Mouse (Mus musculus): ENCODE measurements around the gene Rufy1.

Rufy1 gene

DNA sequence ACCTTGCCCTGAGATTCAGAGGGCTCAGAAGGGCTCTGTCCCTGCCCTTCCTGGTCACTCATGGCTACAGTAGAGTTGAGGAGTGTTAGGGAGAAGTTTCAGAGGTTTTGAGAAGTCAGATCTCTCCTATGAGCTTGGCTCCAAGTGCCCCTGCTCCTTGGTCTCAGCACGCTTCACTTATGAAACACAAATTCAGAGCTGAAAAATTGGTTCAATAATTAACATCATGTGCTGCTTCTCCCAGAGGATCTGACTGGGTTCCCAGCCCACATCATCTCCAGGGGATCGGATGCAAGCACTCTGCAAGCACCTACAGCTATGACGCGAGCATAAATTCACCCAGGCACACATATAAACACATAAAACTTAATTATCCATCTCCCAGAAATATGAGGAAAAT is 4.9 kb downstream of the Rufy1 start:
- DNase-seq (ENCODE audit: inconsistent ontology term), result no peak

DNA sequence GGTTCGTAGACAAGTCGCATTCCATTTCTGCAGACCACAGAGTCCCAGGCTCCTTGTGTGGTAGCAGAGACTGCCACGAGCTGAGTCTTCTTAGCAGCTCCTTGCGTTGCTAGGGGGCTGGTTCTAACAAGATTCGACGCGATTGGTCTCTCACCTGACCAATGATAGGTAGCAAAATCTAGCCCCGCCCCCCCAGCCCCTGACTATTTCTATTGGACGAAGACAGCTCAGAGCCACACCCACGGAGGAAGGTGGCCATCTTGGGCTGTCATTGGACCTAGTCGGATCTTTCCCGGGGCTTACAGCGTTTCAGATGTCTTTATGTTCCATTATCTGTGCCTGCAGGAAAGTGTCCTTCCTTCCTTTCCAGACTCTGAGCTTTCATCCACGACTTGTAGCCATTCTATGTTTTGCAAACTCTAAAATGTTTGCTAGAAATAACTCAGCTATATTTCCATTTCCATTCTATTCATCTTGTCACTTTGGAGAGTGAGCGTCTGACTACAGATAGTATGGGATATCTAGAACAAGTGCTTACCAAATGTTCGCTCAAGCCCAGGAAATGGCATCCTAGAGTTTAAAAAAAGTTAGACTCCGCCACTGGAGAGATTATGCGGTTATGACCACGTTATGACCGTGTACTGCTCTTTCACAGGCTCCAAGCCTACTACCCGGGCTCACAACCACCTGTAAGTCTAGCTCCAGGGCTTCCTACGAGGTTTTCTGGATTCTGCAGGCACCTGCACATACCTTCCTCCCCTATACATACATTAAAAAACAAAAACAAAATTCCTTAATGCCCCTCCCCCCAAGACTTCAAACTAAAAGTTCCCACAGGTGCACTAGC is 8.8 kb downstream of the Rufy1 start:
- DNase-seq (ENCODE audit: inconsistent ontology term), result peak; percentile 88

DNA sequence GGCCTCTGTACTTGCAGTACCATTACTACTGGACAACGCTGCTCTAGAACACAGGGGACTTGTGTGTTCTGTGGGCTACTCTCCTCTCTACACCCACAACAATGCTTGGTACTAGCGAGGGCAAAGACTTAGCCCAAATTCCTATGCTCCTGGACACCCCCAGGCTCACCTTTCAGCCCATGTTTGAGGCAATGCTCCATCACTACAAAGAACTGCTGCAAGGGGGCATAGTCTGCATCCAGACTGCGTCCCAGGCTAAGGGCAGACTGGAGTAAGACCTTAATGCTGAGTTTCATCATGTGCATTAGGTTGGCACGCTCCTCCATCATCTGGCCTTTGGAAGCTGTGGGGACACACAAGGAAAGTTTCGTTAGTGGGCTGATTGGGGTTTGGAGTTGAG is 9.5 kb downstream of the Rufy1 start:
- no peak for DNase-seq (ENCODE audit: inconsistent ontology term)

DNA sequence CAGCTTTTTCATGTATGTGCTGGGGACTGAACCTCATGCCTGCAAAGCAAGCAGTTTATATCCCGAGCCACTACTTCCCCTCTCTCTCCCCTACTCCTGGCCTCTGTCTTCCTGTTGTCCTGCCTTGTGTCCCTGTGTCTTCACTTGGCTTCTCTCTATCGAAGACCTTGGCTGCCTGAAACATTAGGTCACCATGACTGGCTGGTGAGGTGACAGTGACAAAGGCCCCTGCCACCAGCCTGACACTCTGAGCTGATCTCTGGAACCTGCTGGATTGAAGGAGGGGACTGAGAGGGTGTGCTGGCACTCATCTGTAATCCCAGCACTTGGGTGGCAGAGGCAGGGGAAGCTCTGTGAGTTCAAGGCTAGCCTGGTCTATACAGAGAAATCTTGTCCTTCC is 13.1 kb downstream of the Rufy1 start:
- no peak for DNase-seq (ENCODE audit: inconsistent ontology term)

DNA sequence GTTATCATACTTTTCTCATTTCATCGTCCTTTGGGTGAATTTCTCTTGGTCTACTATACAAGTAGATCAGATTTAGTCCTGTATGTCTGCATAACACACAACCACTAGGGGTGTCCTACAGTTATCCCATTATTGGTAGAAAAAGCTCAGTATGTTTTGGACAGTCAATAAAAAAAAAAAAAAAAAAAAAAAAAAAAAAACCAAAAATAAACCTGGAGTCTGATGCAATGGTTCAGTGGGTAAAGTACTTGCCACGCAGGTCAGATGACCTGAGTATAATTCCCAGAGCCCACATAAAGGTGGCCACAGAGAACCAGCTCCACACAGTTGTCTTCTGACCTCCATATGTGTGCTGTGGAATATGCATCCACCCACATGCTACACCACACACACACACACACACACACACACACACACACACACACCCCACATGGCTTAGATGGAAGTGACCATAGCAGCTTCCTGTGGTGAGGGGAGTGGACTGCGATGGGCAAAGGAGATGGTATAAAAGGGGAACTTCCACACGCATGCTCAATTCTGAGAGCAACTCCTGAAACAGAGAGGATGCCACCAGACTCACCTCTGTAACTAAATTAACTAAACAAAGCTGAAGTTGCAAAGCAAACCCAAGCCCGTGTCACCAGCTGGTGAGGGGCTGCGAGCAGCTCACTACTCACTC is 15.2 kb downstream of the Rufy1 start:
- no peak for DNase-seq (ENCODE audit: inconsistent ontology term)

DNA sequence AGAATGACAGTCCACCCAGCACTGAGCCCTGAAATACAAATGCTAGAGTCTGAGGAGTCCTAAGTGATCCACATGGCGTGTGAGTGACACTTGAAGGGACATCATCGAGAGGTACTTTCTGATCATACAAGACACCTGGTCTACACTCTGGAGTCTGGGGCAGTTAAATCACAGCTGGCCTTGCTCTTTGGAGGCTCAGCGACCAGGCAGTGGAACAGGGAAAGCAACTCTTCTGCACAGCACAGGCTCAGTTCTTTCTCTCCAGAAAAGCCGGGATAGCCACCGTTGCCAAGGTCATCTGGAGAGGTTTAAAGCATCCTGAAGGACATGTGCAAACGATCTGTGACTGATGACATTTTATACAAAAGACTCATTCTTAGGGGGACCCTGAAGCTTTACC is 23.7 kb downstream of the Rufy1 start:
- no peak for DNase-seq (ENCODE audit: inconsistent ontology term)

DNA sequence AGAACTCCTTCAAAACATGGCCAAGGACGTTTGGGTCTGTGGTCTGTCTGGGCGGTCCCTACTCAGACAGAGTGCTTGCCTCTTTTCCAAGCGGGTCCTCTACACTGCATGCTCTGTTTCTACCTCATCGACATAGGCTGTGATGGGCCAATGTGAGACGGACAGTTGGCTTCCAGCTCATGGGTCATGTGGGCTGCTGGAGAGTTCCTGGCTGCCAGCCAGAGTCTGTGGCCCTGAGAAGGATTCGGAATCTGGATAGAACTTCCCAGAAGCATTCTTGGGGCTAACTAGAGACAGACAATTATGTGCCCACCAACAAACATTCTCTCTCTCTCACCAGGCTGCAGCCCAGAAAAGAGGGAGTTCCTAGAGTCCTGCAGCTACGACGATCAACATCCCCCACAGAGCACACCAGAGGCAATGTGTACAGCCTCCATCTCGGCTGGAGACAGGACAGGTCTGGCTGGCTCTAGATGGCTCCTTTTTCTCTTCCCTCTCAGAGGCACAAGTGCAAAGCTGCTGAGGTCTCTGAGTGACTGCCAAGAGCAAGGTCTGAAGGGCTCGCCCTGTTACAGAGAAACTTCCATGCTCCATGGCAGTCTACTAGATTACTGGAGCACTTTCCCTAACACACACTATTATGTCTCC is 27.4 kb downstream of the Rufy1 start:
- DNase-seq (ENCODE audit: inconsistent ontology term), result peak; percentile 83

DNA sequence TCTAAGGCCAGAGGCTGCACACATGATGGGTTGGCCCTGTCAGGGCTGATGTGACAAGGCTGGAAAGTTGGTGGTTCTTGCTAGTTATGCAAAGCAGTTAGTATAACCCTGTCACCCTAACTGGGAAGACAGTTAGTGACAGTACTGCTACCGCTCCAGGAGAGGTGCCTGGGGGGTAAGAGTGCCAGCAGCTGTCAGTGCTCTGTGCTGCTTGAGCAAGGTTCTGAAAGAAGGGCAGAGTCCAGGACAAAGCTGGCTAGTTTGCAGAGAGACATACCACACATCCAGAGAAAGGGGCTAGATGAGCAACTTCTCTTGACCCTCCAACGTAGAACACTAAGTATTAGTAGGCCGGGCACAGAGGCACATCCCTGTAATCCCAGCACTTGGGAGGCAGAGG is 28.4 kb downstream of the Rufy1 start:
- no peak for DNase-seq (ENCODE audit: inconsistent ontology term)

DNA sequence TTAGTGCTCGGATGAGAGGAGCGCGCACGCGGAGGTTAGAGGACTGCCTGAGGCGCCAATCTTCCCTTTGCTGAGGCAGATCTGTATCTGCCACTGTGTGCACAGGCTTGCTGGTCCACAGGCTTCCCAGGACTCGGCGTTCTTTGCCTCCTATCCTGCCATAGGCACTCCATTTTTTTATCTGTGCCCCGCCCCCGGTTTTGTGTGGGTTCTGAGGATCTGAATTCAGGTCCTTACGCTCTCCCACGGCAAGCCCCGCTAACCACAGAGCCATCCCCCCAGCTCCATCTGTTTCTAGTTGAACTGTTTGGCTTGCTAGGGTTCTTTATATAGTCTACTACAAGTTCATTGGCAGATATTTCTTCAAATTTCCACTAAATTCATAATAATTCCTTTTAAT is 32.1 kb downstream of the Rufy1 start:
- no peak for DNase-seq (ENCODE audit: inconsistent ontology term)

DNA sequence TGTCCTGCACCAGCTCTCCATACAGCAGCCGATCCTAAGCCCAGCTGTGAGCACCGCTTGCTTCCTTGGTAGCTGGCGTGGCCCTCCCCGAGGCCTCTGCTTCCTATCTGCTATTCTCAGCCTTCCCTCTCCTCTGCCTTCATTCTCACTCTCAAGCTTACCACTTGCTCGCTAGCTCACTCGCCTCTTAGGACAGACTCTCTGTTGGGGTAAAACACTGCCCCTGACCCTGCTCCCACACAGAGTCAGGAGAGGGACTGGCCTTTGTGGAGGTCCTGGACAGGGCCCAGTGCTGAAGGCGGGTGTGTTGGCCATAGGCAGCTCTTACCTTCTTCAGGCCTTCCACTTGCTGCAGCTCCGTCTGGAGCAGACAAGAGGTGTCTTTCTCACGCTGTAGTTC is 33.6 kb downstream of the Rufy1 start:
- DNase-seq (ENCODE audit: inconsistent ontology term), result no peak

DNA sequence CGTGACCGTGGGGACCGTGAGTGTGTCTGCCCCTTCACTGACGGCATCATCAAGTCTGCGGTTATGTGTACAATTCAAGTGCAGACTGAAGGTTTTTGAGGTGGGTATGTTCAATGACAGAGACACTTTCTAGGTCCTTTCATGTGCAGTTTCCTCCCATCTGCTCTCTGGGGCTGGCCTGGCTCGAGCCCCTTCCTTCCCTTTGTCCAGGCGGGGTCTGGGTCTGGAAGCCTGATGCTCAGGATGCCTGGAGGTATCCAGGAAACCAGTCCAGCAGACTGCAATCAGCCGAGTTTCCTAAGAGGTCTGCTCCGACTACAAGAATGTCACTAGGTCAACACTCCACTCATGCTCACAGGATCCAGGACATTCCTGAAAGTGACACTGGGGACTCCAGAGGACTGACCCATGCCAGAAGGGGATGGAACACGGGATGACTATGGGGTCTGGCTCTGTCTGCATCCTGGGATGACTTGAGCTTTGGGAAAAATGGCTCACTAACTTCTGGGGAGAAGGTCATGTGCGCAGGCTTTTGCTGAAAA is 34.1 kb downstream of the Rufy1 start:
- no peak for DNase-seq (ENCODE audit: inconsistent ontology term)

DNA sequence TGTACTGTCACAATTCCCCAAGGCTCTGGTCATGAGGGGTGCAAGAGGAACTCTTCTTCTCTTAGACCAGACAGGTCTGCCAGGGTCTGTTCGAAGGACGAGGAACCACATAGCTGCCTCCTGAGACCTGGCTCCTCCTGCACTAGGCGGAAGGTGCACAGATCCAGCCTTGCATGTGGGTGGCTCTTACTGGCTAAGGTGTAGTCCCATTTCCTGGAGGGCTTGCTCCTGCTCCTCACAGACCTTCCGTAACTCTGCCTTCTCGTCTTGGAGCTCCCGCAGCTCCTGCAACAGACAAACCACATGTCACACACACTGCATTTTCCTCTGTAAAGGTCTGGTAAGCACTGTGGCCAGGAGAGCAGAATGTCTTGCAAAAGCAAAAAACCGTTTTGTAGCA is 36.2 kb downstream of the Rufy1 start:
- DNase-seq (ENCODE audit: inconsistent ontology term), result no peak

DNA sequence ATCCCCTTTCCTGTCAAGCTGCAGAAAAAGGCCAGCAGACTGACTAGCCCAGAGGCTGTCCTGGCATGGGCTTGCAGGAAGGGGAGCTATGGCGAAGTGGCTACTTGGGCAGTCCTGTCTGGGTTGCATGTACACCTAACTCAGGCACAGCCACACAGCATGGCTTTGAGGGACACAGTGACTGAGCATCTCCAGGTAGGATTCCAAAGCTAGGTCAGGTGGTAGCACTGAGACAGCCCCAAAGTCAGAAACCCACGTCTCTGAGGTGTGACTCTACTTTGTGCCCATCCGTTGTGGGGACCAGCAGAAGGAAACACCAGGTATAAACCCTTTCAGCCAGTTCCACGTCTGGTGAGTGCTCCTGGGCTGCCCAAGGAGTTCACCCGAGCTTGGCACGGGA is 37.6 kb downstream of the Rufy1 start:
- DNase-seq (ENCODE audit: inconsistent ontology term), result no peak

DNA sequence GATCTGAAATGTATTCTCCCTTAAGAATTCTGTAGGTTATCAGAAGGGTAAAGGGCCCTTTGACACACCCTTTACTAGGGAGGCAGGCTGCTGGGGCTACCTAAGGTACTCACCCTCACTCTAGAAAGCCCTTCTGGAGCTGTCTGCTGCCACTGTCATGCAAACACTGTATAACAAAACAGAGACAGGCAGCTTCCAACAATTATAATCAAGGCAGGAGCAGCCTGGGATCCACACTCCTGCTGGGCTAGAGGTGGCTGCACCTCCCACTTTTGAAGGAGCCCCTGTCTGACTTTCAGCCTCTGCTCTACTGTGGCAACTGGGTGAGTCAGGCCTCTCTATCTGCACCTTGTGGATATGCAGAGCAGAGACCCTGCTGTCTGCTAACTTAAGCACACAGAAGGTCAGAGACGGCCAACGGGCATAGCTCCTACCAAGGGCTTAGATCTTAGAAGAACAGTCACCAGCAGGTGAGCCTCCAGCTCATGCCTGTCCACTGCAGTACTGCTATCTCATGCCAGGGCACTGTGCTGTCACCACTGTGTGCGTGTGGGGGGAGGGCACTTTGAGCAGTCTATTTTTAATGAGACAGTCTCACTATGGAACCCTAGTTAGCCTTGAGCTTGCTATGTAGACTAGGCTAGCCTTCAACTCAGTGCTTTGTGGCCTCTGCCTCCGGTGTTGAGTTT is 39.5 kb downstream of the Rufy1 start:
- DNase-seq (ENCODE audit: inconsistent ontology term), result no peak

DNA sequence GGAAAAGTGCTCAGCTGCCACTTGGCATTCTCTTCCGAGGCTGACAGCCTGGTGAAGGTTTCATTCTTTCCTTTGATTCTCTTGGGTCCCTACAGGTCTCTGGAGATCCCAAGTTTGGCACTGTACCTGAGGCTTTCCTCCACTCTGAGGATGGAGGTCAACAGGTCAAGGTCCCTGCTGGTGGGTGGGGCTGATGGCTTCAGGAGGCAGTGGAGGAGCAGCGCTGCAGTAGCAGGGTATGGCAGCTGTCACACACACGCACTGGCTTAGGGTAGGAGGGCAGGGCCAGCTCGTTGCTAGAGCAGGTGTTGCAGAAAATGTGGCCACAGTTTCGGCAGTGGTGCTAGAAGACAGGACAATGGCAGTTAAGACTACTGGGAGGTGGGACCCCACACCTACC is 41.3 kb downstream of the Rufy1 start:
- no peak for DNase-seq (ENCODE audit: inconsistent ontology term)

DNA sequence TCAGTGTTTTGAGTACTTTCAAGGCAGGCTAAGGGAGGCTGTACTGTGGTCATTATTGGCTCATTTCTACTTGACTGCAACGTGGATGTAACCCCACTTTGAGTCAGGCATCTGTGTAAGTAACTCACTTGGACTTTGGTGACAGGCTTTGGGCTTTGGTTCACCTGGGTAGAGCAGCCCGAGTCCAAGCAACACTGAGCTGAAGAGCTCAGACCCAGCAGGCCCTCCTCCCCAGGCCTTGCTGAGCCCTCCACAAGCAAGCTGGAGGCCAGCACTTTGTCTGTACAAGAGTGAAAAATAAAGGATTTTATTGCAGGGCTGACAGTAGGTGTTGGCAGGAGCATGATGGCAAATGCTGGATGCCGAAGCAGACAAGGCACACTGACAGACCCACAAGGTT is 41.9 kb downstream of the Rufy1 start:
- DNase-seq (ENCODE audit: inconsistent ontology term), result no peak

DNA sequence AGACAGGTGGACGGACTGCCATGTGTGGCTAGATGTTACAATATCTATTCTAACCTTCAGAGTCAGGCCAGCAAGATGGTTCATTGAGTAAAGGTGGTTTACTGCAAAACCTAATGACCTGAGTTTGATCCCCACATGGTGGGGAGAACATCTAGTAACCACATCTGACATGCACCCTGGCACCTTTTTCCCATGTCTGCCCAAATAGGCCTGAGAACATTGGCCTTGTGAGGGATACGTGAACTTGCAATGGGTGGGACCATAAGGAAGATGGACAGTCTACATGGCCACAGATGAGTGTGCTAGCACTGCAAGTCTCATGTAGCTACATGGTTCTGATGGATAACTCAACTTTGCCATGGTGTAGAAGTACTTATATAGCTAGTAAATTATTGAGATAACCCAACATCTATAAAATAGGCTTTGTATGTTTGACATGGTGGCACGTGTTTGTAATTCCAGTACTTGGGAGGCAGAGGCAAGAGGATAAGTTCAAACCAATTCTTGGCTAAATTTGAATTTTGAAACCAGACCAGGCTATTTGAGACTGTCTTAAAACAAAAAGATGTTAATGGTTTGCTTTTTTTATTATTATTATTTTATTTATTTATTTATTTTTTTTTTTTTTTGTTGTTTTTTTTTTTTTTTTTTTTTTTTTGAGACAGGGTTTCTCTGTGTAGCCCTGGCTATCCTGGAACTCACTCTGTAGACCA is 42.6 kb downstream of the Rufy1 start:
- DNase-seq (ENCODE audit: inconsistent ontology term), result no peak

DNA sequence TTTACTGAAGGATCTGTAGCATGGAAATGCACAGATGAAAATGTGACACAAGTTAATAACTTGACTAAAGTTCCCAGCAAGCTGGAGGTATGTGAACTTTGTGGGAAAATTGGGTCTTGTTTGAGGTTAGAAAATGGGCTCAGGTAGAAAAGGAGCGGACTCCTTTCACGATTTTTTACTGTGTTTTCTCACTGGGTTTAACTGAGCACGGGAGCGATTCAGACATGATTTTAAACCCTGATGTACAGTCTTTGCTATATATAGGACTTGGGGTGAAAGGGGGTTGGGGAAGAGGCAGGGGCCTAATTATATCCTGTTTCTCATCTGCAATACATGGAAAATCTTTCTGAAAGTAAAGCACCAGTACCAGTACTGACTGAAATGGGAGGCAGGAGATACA is 43.2 kb downstream of the Rufy1 start:
- no peak for DNase-seq (ENCODE audit: inconsistent ontology term)

DNA sequence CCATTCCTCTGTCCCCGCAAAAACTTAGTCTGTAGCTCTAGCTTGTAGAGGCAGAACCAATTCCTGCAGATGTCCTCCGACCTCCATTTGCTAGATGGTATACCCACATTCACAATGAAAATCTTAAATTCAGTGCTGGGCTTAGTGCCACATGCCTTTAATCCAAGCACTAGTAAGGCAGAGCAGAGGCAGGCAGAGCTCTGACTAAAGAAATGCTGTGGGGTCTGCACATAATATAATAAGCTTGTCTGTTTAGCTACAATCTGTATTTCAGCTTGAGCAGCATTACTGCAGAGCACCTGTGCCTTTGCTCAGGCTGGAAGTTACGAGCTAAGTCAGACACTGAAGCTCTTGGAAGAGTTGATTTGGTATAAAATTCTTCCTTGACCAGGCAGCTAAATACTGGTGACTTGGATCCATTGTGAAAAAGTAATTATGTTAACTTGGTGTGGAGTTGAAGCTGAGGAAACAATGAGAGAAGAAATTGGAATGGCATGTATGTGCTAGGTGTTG is 43.7 kb downstream of the Rufy1 start:
- no peak for DNase-seq (ENCODE audit: inconsistent ontology term)

DNA sequence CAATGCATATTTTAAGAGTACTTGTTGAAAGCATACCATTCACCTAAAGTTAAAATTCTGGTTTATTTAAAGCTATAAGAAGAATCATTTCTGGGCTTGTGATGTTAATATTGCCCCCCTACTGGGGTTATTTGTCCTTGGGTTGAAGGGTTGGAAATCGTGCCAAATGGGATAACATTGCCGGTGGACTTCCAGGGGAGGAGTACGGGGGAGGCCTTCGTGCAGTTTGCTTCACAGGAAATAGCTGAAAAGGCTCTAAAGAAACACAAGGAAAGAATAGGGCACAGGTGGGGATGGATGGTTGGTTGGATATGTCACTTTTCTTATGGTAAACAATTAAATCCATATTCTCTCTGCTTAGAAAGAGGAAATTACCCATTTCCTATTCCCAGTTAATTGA is 49.6 kb downstream of the Rufy1 start:
- DNase-seq (ENCODE audit: inconsistent ontology term), result no peak

DNA sequence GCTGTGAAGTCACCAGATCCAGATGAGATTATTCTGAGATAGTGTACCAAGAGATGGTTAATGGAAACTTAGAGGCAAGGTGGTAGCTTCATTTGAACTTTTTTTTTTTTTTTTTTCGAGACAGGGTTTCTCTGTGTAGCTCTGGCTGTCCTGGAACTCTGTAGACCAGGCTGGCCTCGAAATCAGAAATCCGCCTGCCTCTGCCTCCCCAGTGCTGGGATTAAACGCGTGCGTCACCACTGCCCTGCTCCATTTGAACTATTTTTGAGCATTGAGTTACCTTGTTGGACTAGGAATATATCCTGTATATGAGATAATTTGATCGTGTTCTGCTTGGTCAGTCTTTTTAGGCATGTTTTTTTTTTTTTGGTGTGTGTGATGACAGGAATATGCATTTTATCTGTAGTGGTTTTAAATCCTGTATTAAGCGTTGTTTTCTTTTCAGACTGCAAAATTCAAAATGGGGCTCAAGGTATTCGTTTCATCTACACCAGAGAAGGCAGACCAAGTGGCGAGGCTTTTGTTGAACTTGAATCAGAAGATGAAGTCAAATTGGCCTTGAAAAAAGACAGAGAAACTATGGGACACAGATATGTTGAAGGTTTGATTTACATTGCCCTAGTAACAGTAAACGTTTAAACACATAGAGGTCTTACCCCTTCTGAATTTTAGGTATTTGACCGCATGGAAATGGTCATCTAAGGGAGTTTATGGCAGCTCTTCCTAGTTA is 51.7 kb downstream of the Rufy1 start:
- DNase-seq (ENCODE audit: inconsistent ontology term), result no peak
